Mouse (Mus musculus): Measurements from ENCODE around the gene Wdr37. TPM values are rescaled to one million over a fixed set of nuclear protein-coding genes. Genes with fewer than 3 reads are reported as not detected.

The Wdr37 gene
- polyA plus RNA-seq, 1 experiment from 2014 or later = 20.4 TPM

GRCm38 (mm10) chr13:8870510-8871313 is 997 bp downstream of the Wdr37 start:
- peak; percentile 89 for ATAC-seq (ENCODE audit: insufficient read depth, low FRiP score)
- Histone ChIP-seq H3K4me1 (ENCODE audit: control insufficient read depth, insufficient read depth, low read length) (peaks cover 8% of the 10 kb centered on the region), H3K9me3 (replicated peaks; ENCODE audit: control insufficient read depth, low read length) (no peaks in the 10 kb centered on the region), H3K27me3 (ENCODE audit: control insufficient read depth, insufficient read depth, low read length) (no peaks in the 10 kb centered on the region), H3K36me3 (ENCODE audit: control insufficient read depth, insufficient read depth, low read length) (no peaks in the 10 kb centered on the region), H3K9ac (ENCODE audit: low read length) (peak overlapping the region; percentile 94), H3K4me2 (ENCODE audit: low read depth, low read length) (peak overlapping the region; percentile 80), H3K4me3 (replicated peaks; ENCODE audit: low read length) (peak overlapping the region; percentile 94), H3K27ac (ENCODE audit: low read length) (peak overlapping the region; percentile 99)
- under 1% methylated on average over 57 of the region's 57 CpGs for WGBS

- H3K27me3 ChIP-seq (ENCODE audit: control insufficient read depth, insufficient read depth, low read length) = no peaks in the 10 kb centered on the region
- H3K36me3 ChIP-seq (ENCODE audit: control insufficient read depth, insufficient read depth, low read length) = no peaks in the 10 kb centered on the region
- H3K9me3 ChIP-seq (replicated peaks; ENCODE audit: control insufficient read depth, low read length) = no peaks in the 10 kb centered on the region
- peak overlapping the region; percentile 94 for H3K9ac ChIP-seq (ENCODE audit: low read length)
- WGBS = 5% methylated on average over 9 of the region's 9 CpGs
- peaks cover 8% of the 10 kb centered on the region for H3K4me1 ChIP-seq (ENCODE audit: control insufficient read depth, insufficient read depth, low read length)
- peak overlapping the region; percentile 99; the same call in 1 of the 2 replicates for H3K27ac ChIP-seq (ENCODE audit: low read length)
- peak overlapping the region; percentile 94 for H3K4me3 ChIP-seq (replicated peaks; ENCODE audit: low read length)
- H3K4me2 ChIP-seq (ENCODE audit: low read depth, low read length) = peak overlapping the region; percentile 80
- no peak for ATAC-seq (ENCODE audit: insufficient read depth, low FRiP score)
These were observed 1.6 kb downstream of the Wdr37 start for GRCm38 (mm10) chr13:8870160-8870509.

GRCm38 (mm10) chr13:8869578-8870157 is 2.0 kb downstream of the Wdr37 start:
- peak overlapping the region; percentile 80 for H3K4me2 ChIP-seq (ENCODE audit: low read depth, low read length)
- H3K36me3 ChIP-seq (ENCODE audit: control insufficient read depth, insufficient read depth, low read length) = no peaks in the 10 kb centered on the region
- H3K4me3 ChIP-seq (replicated peaks; ENCODE audit: low read length) = peak overlapping the region; percentile 94
- H3K4me1 ChIP-seq (ENCODE audit: control insufficient read depth, insufficient read depth, low read length) = peaks cover 8% of the 10 kb centered on the region
- WGBS = 56% methylated on average over 5 of the region's 5 CpGs
- peak overlapping the region; percentile 94 for H3K9ac ChIP-seq (ENCODE audit: low read length)
- H3K9me3 ChIP-seq (replicated peaks; ENCODE audit: control insufficient read depth, low read length) = no peaks in the 10 kb centered on the region
- no peak overlapping the region for H3K27ac ChIP-seq (ENCODE audit: low read length)
- no peak for ATAC-seq (ENCODE audit: insufficient read depth, low FRiP score)
- H3K27me3 ChIP-seq (ENCODE audit: control insufficient read depth, insufficient read depth, low read length) = no peaks in the 10 kb centered on the region

GRCm38 (mm10) chr13:8866612-8867011 is 5.1 kb downstream of the Wdr37 start:
- 78% methylated on average over 7 of the region's 7 CpGs for WGBS
- ATAC-seq (ENCODE audit: insufficient read depth, low FRiP score) = no peak
- no peak overlapping the region for H3K4me2 ChIP-seq (ENCODE audit: low read depth, low read length)
- no peaks in the 10 kb centered on the region for H3K9me3 ChIP-seq (replicated peaks; ENCODE audit: control insufficient read depth, low read length)
- no peak overlapping the region for H3K4me3 ChIP-seq (replicated peaks; ENCODE audit: low read length)
- H3K4me1 ChIP-seq (ENCODE audit: control insufficient read depth, insufficient read depth, low read length) = peaks cover 8% of the 10 kb centered on the region
- H3K27me3 ChIP-seq (ENCODE audit: control insufficient read depth, insufficient read depth, low read length) = no peaks in the 10 kb centered on the region
- H3K36me3 ChIP-seq (ENCODE audit: control insufficient read depth, insufficient read depth, low read length) = no peaks in the 10 kb centered on the region
- H3K27ac ChIP-seq (ENCODE audit: low read length) = peak overlapping the region; percentile 38; the same call in 1 of the 2 replicates
- H3K9ac ChIP-seq (ENCODE audit: low read length) = no peak overlapping the region

GRCm38 (mm10) chr13:8864990-8865389 is 6.7 kb downstream of the Wdr37 start:
- H3K27ac ChIP-seq (ENCODE audit: low read length) = no peak overlapping the region
- H3K9ac ChIP-seq (ENCODE audit: low read length) = no peak overlapping the region
- peaks cover 7% of the 10 kb centered on the region for H3K4me1 ChIP-seq (ENCODE audit: control insufficient read depth, insufficient read depth, low read length)
- H3K9me3 ChIP-seq (replicated peaks; ENCODE audit: control insufficient read depth, low read length) = no peaks in the 10 kb centered on the region
- H3K4me2 ChIP-seq (ENCODE audit: low read depth, low read length) = no peak overlapping the region
- 0 out of 2 replicates have a peak, but pooled peaks cover 4% of the 10 kb centered on the region for H3K36me3 ChIP-seq (ENCODE audit: control insufficient read depth, insufficient read depth, low read length)
- no peak overlapping the region for H3K4me3 ChIP-seq (replicated peaks; ENCODE audit: low read length)
- H3K27me3 ChIP-seq (ENCODE audit: control insufficient read depth, insufficient read depth, low read length) = no peaks in the 10 kb centered on the region
- no peak for ATAC-seq (ENCODE audit: insufficient read depth, low FRiP score)
- WGBS = 89% methylated on average over 3 of the region's 3 CpGs

- H3K27ac ChIP-seq (ENCODE audit: low read length) = no peak overlapping the region
- no peak overlapping the region for H3K4me3 ChIP-seq (replicated peaks; ENCODE audit: low read length)
- H3K27me3 ChIP-seq (ENCODE audit: control insufficient read depth, insufficient read depth, low read length) = no peaks in the 10 kb centered on the region
- 92% methylated on average over 9 of the region's 9 CpGs for WGBS
- H3K36me3 ChIP-seq (ENCODE audit: control insufficient read depth, insufficient read depth, low read length) = 0 out of 2 replicates have a peak, but pooled peaks cover 4% of the 10 kb centered on the region
- no peak overlapping the region for H3K9ac ChIP-seq (ENCODE audit: low read length)
- no peak overlapping the region for H3K4me2 ChIP-seq (ENCODE audit: low read depth, low read length)
- no peaks in the 10 kb centered on the region for H3K4me1 ChIP-seq (ENCODE audit: control insufficient read depth, insufficient read depth, low read length)
- ATAC-seq (ENCODE audit: insufficient read depth, low FRiP score) = no peak
- no peaks in the 10 kb centered on the region for H3K9me3 ChIP-seq (replicated peaks; ENCODE audit: control insufficient read depth, low read length)
These were observed 10.8 kb downstream of the Wdr37 start for GRCm38 (mm10) chr13:8860861-8861260.

- ATAC-seq (ENCODE audit: insufficient read depth, low FRiP score) = no peak
- no peak overlapping the region for H3K4me3 ChIP-seq (replicated peaks; ENCODE audit: low read length)
- WGBS = 88% methylated on average over 6 of the region's 6 CpGs
These were observed 13.3 kb downstream of the Wdr37 start for GRCm38 (mm10) chr13:8858453-8858852.

GRCm38 (mm10) chr13:8854769-8855168 is 16.9 kb downstream of the Wdr37 start:
- H3K27ac ChIP-seq (ENCODE audit: low read length) = no peak overlapping the region
- 88% methylated on average over 2 of the region's 2 CpGs for WGBS
- H3K4me1 ChIP-seq (ENCODE audit: control insufficient read depth, insufficient read depth, low read length) = no peaks in the 10 kb centered on the region
- H3K9ac ChIP-seq (ENCODE audit: low read length) = no peak overlapping the region
- no peaks in the 10 kb centered on the region for H3K27me3 ChIP-seq (ENCODE audit: control insufficient read depth, insufficient read depth, low read length)
- ATAC-seq (ENCODE audit: insufficient read depth, low FRiP score) = no peak
- H3K4me3 ChIP-seq (replicated peaks; ENCODE audit: low read length) = no peak overlapping the region
- no peaks in the 10 kb centered on the region for H3K9me3 ChIP-seq (replicated peaks; ENCODE audit: control insufficient read depth, low read length)
- no peak overlapping the region for H3K4me2 ChIP-seq (ENCODE audit: low read depth, low read length)
- no peaks in the 10 kb centered on the region; the same call in none of the 2 replicates for H3K36me3 ChIP-seq (ENCODE audit: control insufficient read depth, insufficient read depth, low read length)

More at GRCm38 (mm10) chr13:8858453-8858852, 13.3 kb downstream of the Wdr37 start:
- Histone ChIP-seq H3K27me3 (ENCODE audit: control insufficient read depth, insufficient read depth, low read length) (no peaks in the 10 kb centered on the region), H3K36me3 (ENCODE audit: control insufficient read depth, insufficient read depth, low read length) (peaks cover 4% of the 10 kb centered on the region; the same call in 1 of the 2 replicates), H3K4me2 (ENCODE audit: low read depth, low read length) (no peak overlapping the region), H3K4me1 (ENCODE audit: control insufficient read depth, insufficient read depth, low read length) (no peaks in the 10 kb centered on the region), H3K9ac (ENCODE audit: low read length) (no peak overlapping the region), H3K27ac (ENCODE audit: low read length) (no peak overlapping the region), H3K9me3 (replicated peaks; ENCODE audit: control insufficient read depth, low read length) (no peaks in the 10 kb centered on the region)

- H3K4me2 ChIP-seq (ENCODE audit: low read depth, low read length) = no peak overlapping the region
- peaks cover 3% of the 10 kb centered on the region for H3K36me3 ChIP-seq (ENCODE audit: control insufficient read depth, insufficient read depth, low read length)
- WGBS = 96% methylated on average over 4 of the region's 4 CpGs
- H3K27me3 ChIP-seq (ENCODE audit: control insufficient read depth, insufficient read depth, low read length) = no peaks in the 10 kb centered on the region
- no peak for ATAC-seq (ENCODE audit: insufficient read depth, low FRiP score)
- H3K9ac ChIP-seq (ENCODE audit: low read length) = no peak overlapping the region
- H3K4me1 ChIP-seq (ENCODE audit: control insufficient read depth, insufficient read depth, low read length) = no peaks in the 10 kb centered on the region
- H3K27ac ChIP-seq (ENCODE audit: low read length) = no peak overlapping the region
- no peaks in the 10 kb centered on the region for H3K9me3 ChIP-seq (replicated peaks; ENCODE audit: control insufficient read depth, low read length)
- no peak overlapping the region for H3K4me3 ChIP-seq (replicated peaks; ENCODE audit: low read length)
These were observed 18.3 kb downstream of the Wdr37 start for GRCm38 (mm10) chr13:8853424-8853823.

Data from stomach, embryonic 16.5 days (tissue).